Mouse (Mus musculus) liver, embryonic 12.5 days (tissue): ENCODE measurements around the gene Hspd1. TPM values are rescaled to one million over a fixed set of nuclear protein-coding genes. Genes with fewer than 3 reads are reported as not detected.

Source experiments
- ATAC-seq: fragments of 200-750 bp; cut with Nextera tagmentation; 2 replicates; pipeline ENCODE4 v1.8.0; 2017; ENCODE audit warnings: moderate number of reproducible peaks, mild to moderate bottlenecking, moderate library complexity
- H3K27ac ChIP-seq: fragments of 300-500 bp; sonication (generic); 2 replicates; pipeline ENCODE4 v1.5.1; 2016; ENCODE audit warnings: mild to moderate bottlenecking
- H3K27me3 ChIP-seq: fragments of 300-500 bp; sonication (generic); replicated peaks from 2 replicates; pipeline ENCODE4 v1.6.1; 2016; ENCODE audit warnings: mild to moderate bottlenecking, moderate library complexity
- H3K36me3 ChIP-seq: fragments of 300-500 bp; sonication (generic); 2 replicates; pipeline ENCODE4 v1.6.1; 2016; ENCODE audit warnings: mild to moderate bottlenecking, moderate library complexity
- H3K4me1 ChIP-seq: fragments of 300-500 bp; sonication (generic); 2 replicates; pipeline ENCODE4 v1.6.1; 2016
- H3K4me2 ChIP-seq: fragments of 300-500 bp; sonication (generic); 2 replicates; pipeline ENCODE4 v1.6.1; 2016; ENCODE audit warnings: mild to moderate bottlenecking, moderate library complexity
- H3K4me3 ChIP-seq: fragments of 300-500 bp; sonication (generic); 2 replicates; pipeline ENCODE4 v1.5.1; 2016; ENCODE audit warnings: mild to moderate bottlenecking, moderate library complexity
- H3K9ac ChIP-seq: fragments of 300-500 bp; sonication (generic); 2 replicates; pipeline ENCODE4 v1.6.1; 2016; ENCODE audit warnings: mild to moderate bottlenecking, moderate library complexity
- H3K9me3 ChIP-seq: fragments of 300-500 bp; sonication (generic); replicated peaks from 2 replicates; pipeline ENCODE4 v1.6.1; 2016; ENCODE audit warnings: mild to moderate bottlenecking, moderate library complexity
- WGBS: fragments of 180-500 bp; shearing (Covaris S2); methylation state at CpG from one replicate; pipeline ENCODE4 v1.1.7; 2016; ENCODE audit not compliant: insufficient replicate concordance; 5-methylcytosine and 5-hydroxymethylcytosine counted together
- polyA plus RNA-seq: library from polyadenylated mRNA; unstranded; fragments of >200 nt; fragmentation: Nextera tagmentation; extraction: Ambion mirVana; gene quantifications from 2 replicates; pipeline ENCODE4 v1.2.1, GENCODE M21; 2016

The Hspd1 gene
- polyA plus RNA-seq, 1 experiment from 2014 or later = 590 TPM

GRCm38 (mm10) chr1:55055322-55056115 is 32.5 kb downstream of the Hspd1 start:
- no peaks in the 10 kb centered on the region for H3K9me3 ChIP-seq
- 58% methylated on average over 5 of the region's 5 CpGs for WGBS

GRCm38 (mm10) chr1:55053596-55053995 is 34.4 kb downstream of the Hspd1 start:
- Histone ChIP-seq H3K27me3 (no peaks in the 10 kb centered on the region), H3K4me2 (peak overlapping the region; percentile 93), H3K9ac (peak overlapping the region; percentile 83), H3K27ac (peak overlapping the region; percentile 99), H3K4me3 (peak overlapping the region; percentile 87), H3K9me3 (no peaks in the 10 kb centered on the region), H3K4me1 (peaks cover 30% of the 10 kb centered on the region), H3K36me3 (peaks cover 24% of the 10 kb centered on the region)
- WGBS = 61% methylated on average over 4 of the region's 4 CpGs
- no peak for ATAC-seq

More at GRCm38 (mm10) chr1:55055322-55056115, 32.5 kb downstream of the Hspd1 start:
- H3K4me1 ChIP-seq = peaks cover 50% of the 10 kb centered on the region
- no peak overlapping the region for H3K4me2 ChIP-seq
- H3K27me3 ChIP-seq = no peaks in the 10 kb centered on the region
- no peak for ATAC-seq
- no peak overlapping the region for H3K9ac ChIP-seq
- no peak overlapping the region for H3K27ac ChIP-seq
- peaks cover 24% of the 10 kb centered on the region for H3K36me3 ChIP-seq
- no peak overlapping the region for H3K4me3 ChIP-seq

- H3K9ac ChIP-seq = peak overlapping the region; percentile 83
- H3K4me2 ChIP-seq = peak overlapping the region; percentile 93
- peak overlapping the region; percentile 87 for H3K4me3 ChIP-seq
- WGBS = under 1% methylated on average over 42 of the region's 42 CpGs
- H3K4me1 ChIP-seq = peaks cover 28% of the 10 kb centered on the region
- peak overlapping the region; percentile 99 for H3K27ac ChIP-seq
- H3K9me3 ChIP-seq = no peaks in the 10 kb centered on the region
- H3K27me3 ChIP-seq = no peaks in the 10 kb centered on the region
- H3K36me3 ChIP-seq = peaks cover 24% of the 10 kb centered on the region
- peak; percentile 84 for ATAC-seq
These were observed 35.0 kb downstream of the Hspd1 start for GRCm38 (mm10) chr1:55053005-55053404.

GRCm38 (mm10) chr1:55052355-55052953 is 35.6 kb downstream of the Hspd1 start, which contains the start of gene Coq10b:
Gene Coq10b (plus strand): TSS chr1:55052770.
- H3K4me2 ChIP-seq = peak within 1 kb of the TSS; percentile 93
- peak; percentile 99 for ATAC-seq

GRCm38 (mm10) chr1:55051671-55052070 is 36.4 kb downstream of the Hspd1 start:
- 0 out of 2 replicates have a peak, but pooled peaks cover 3% of the 10 kb centered on the region for H3K27me3 ChIP-seq
- H3K4me3 ChIP-seq = peak overlapping the region; percentile 87
- H3K9ac ChIP-seq = peak overlapping the region; percentile 83
- ATAC-seq = no peak
- H3K4me1 ChIP-seq = peaks cover 21% of the 10 kb centered on the region
- H3K9me3 ChIP-seq = no peaks in the 10 kb centered on the region
- peak overlapping the region; percentile 99; the same call in 1 of the 2 replicates for H3K27ac ChIP-seq
- peak overlapping the region; percentile 93 for H3K4me2 ChIP-seq
- 74% methylated on average over 3 of the region's 3 CpGs for WGBS
- peaks cover 19% of the 10 kb centered on the region for H3K36me3 ChIP-seq

More at GRCm38 (mm10) chr1:55052355-55052953, 35.6 kb downstream of the Hspd1 start, which contains the start of gene Coq10b:
- H3K4me1 ChIP-seq = peaks cover 27% of the 10 kb centered on the region
- H3K9ac ChIP-seq = peak within 1 kb of the TSS; percentile 83
- peak within 1 kb of the TSS; percentile 99 for H3K27ac ChIP-seq
- H3K9me3 ChIP-seq = no peaks in the 10 kb centered on the region
- no peaks in the 10 kb centered on the region for H3K27me3 ChIP-seq
- under 1% methylated on average over 46 of the region's 46 CpGs for WGBS
- peak within 1 kb of the TSS; percentile 87 for H3K4me3 ChIP-seq
- peaks cover 24% of the 10 kb centered on the region for H3K36me3 ChIP-seq

- Histone ChIP-seq H3K36me3 (no peaks in the 10 kb centered on the region), H3K27me3 (peaks cover 4% of the 10 kb centered on the region; the same call in 1 of the 2 replicates), H3K9me3 (no peaks in the 10 kb centered on the region), H3K4me2 (no peak overlapping the region), H3K9ac (no peak overlapping the region), H3K4me3 (no peak overlapping the region), H3K4me1 (peaks cover 11% of the 10 kb centered on the region), H3K27ac (no peak overlapping the region)
- 56% methylated on average over 4 of the region's 4 CpGs for WGBS
- ATAC-seq = no peak
These were observed 39.0 kb downstream of the Hspd1 start for GRCm38 (mm10) chr1:55048841-55049587.

- WGBS = 67% methylated on average over 3 of the region's 3 CpGs
- no peak overlapping the region for H3K27ac ChIP-seq
- ATAC-seq = no peak
These were observed 44.9 kb downstream of the Hspd1 start for GRCm38 (mm10) chr1:55043164-55043563.

GRCm38 (mm10) chr1:55042246-55042645 is 45.8 kb downstream of the Hspd1 start:
- Histone ChIP-seq H3K4me1 (no peaks in the 10 kb centered on the region), H3K4me3 (no peak overlapping the region), H3K4me2 (no peak overlapping the region), H3K9me3 (peaks cover 11% of the 10 kb centered on the region), H3K27ac (no peak overlapping the region), H3K9ac (no peak overlapping the region), H3K36me3 (no peaks in the 10 kb centered on the region), H3K27me3 (peaks cover 6% of the 10 kb centered on the region; the same call in 1 of the 2 replicates)
- 50% methylated on average over 1 of the region's 1 CpGs for WGBS
- ATAC-seq = no peak

More at GRCm38 (mm10) chr1:55043164-55043563, 44.9 kb downstream of the Hspd1 start:
- no peaks in the 10 kb centered on the region for H3K4me1 ChIP-seq
- no peak overlapping the region for H3K4me3 ChIP-seq
- H3K9ac ChIP-seq = no peak overlapping the region
- H3K36me3 ChIP-seq = no peaks in the 10 kb centered on the region
- no peak overlapping the region for H3K4me2 ChIP-seq
- peaks cover 11% of the 10 kb centered on the region for H3K9me3 ChIP-seq
- H3K27me3 ChIP-seq = peaks cover 6% of the 10 kb centered on the region; the same call in 1 of the 2 replicates

GRCm38 (mm10) chr1:55041691-55042090 is 46.4 kb downstream of the Hspd1 start:
- Histone ChIP-seq H3K27me3 (peaks cover 4% of the 10 kb centered on the region; the same call in 1 of the 2 replicates), H3K36me3 (no peaks in the 10 kb centered on the region), H3K9me3 (peaks cover 11% of the 10 kb centered on the region), H3K4me2 (no peak overlapping the region), H3K9ac (no peak overlapping the region), H3K4me1 (no peaks in the 10 kb centered on the region), H3K27ac (no peak overlapping the region), H3K4me3 (no peak overlapping the region)
- 74% methylated on average over 4 of the region's 4 CpGs for WGBS
- ATAC-seq = peak; percentile 64; the same call in 1 of the 2 replicates

- no peak overlapping the region for H3K4me3 ChIP-seq
- H3K27me3 ChIP-seq = peaks cover 4% of the 10 kb centered on the region; the same call in 1 of the 2 replicates
- no peaks in the 10 kb centered on the region for H3K36me3 ChIP-seq
- 78% methylated on average over 1 of the region's 1 CpGs for WGBS
- ATAC-seq = no peak
- H3K4me2 ChIP-seq = no peak overlapping the region
- H3K4me1 ChIP-seq = no peaks in the 10 kb centered on the region
- no peak overlapping the region for H3K9ac ChIP-seq
- no peak overlapping the region for H3K27ac ChIP-seq
- peaks cover 11% of the 10 kb centered on the region for H3K9me3 ChIP-seq
These were observed 48.1 kb downstream of the Hspd1 start for GRCm38 (mm10) chr1:55039944-55040343.

- H3K9me3 ChIP-seq = no peaks in the 10 kb centered on the region
- no peaks in the 10 kb centered on the region for H3K36me3 ChIP-seq
- ATAC-seq = peak; percentile 44
- peaks cover 47% of the 10 kb centered on the region for H3K4me1 ChIP-seq
- H3K4me2 ChIP-seq = peak overlapping the region; percentile 19; the same call in 1 of the 2 replicates
- no peak overlapping the region for H3K4me3 ChIP-seq
- peak overlapping the region; percentile 6; the same call in 1 of the 2 replicates for H3K9ac ChIP-seq
- no peaks in the 10 kb centered on the region for H3K27me3 ChIP-seq
- peak overlapping the region; percentile 49 for H3K27ac ChIP-seq
These were observed 56.8 kb downstream of the Hspd1 start for GRCm38 (mm10) chr1:55031026-55031779.
